Mouse (Mus musculus) frontal cortex, postnatal 10 days (tissue): ENCODE results near the gene 0610012G03Rik.
"Not testable (repeated sequence)": the region's sequence is repeated elsewhere in the genome, so short reads cannot be mapped to it uniquely, and the experiment has no call there.

Experiments
- DNase-seq, 2 experiments: peaks; one replicate each; pipeline ENCODE4 v3.0.0; 2022; ENCODE audit warnings: low spot score in 2 of 2, mixed read lengths in 1 of 2

The 0610012G03Rik gene

GRCm38 (mm10) chr16:31948345-31948774 is at the start of gene 0610012G03Rik, which contains the start of gene Ncbp2:
Gene 0610012G03Rik, minus strand, starts transcription at chr16:31948494.
Gene Ncbp2, plus strand, starts transcription at chr16:31948513.
- DNase-seq: peak; percentile 91 to 97

- DNase-seq: no peak
Observed at GRCm38 (mm10) chr16:31996371-31996770, 48.1 kb upstream of the 0610012G03Rik start.

- DNase-seq: no peak
Observed at GRCm38 (mm10) chr16:31993946-31994345, 45.7 kb upstream of the 0610012G03Rik start.

- DNase-seq: no peak
Observed at GRCm38 (mm10) chr16:31993195-31993594, 44.9 kb upstream of the 0610012G03Rik start.

- no peak for DNase-seq
Observed at GRCm38 (mm10) chr16:31992039-31992438, 43.7 kb upstream of the 0610012G03Rik start.

GRCm38 (mm10) chr16:31980946-31981345 is 32.7 kb upstream of the 0610012G03Rik start:
- no peak for DNase-seq

GRCm38 (mm10) chr16:31979501-31979900 is 31.2 kb upstream of the 0610012G03Rik start:
- DNase-seq: no peak

- no peak for DNase-seq
Observed at GRCm38 (mm10) chr16:31975258-31975657, 27.0 kb upstream of the 0610012G03Rik start.

GRCm38 (mm10) chr16:31963224-31963623 is 14.9 kb upstream of the 0610012G03Rik start:
- DNase-seq: peak in 1 of 2 experiments; percentile 31

GRCm38 (mm10) chr16:31947901-31948316 is 385 bp downstream of the 0610012G03Rik start:
- no peak for DNase-seq

- DNase-seq: no peak
Observed at GRCm38 (mm10) chr16:31947333-31947732, 961 bp downstream of the 0610012G03Rik start.

GRCm38 (mm10) chr16:31945986-31946385 is 2.3 kb downstream of the 0610012G03Rik start:
- not testable (repeated sequence) for DNase-seq

- no peak for DNase-seq
Observed at GRCm38 (mm10) chr16:31945372-31945771, 2.9 kb downstream of the 0610012G03Rik start.

GRCm38 (mm10) chr16:31944698-31945255 is 3.5 kb downstream of the 0610012G03Rik start:
- DNase-seq: no peak

GRCm38 (mm10) chr16:31943980-31944379 is 4.3 kb downstream of the 0610012G03Rik start:
- DNase-seq: peak; percentile 53 to 73

GRCm38 (mm10) chr16:31940586-31940985 is 7.7 kb downstream of the 0610012G03Rik start:
- DNase-seq: no peak

- DNase-seq: no peak
Observed at GRCm38 (mm10) chr16:31938856-31939255, 9.4 kb downstream of the 0610012G03Rik start.

- DNase-seq: no peak
Observed at GRCm38 (mm10) chr16:31936568-31936967, 11.7 kb downstream of the 0610012G03Rik start.

- DNase-seq: peak; percentile 49 to 57
Observed at GRCm38 (mm10) chr16:31935091-31935979, 13.0 kb downstream of the 0610012G03Rik start.

- no peak for DNase-seq
Observed at GRCm38 (mm10) chr16:31934550-31935010, 13.7 kb downstream of the 0610012G03Rik start.

GRCm38 (mm10) chr16:31933751-31934549 is 14.3 kb downstream of the 0610012G03Rik start, which contains the start of gene Pigz:
Gene Pigz, plus strand, starts transcription at chr16:31933851.
- DNase-seq: peak; percentile 41 to 44
